Mouse (Mus musculus): ENCODE measurements around the gene Enox1.

DNA sequence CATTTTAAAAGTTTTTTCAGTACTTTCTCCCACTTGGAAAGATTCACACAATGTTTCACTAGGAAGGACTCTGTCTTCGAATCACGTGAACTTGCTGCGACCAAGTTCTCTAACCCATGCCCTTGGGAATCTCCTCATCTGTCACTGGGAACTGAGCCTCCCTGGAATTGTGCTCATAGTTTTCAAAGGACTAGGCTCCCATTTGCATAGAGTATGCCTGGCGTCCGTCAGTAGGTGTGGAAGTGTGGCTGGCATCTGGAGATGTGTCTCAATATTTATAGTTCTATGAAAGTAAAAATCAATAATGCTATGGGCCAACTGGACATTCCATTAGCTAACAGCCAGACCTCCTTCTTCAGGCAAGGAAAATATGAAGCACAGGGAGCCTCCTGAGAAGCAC, 429.5 kb downstream of the Enox1 start:
- TF ChIP-seq POLR2A (IDR thresholded peaks at IDR 0.05; ENCODE audit: low read depth, low read length) = no peak
- no peak for TF ChIP-seq TCF12 (IDR thresholded peaks at IDR 0.05; ENCODE audit: low read depth, low read length)
- no peak for TF ChIP-seq CTCF (conservative IDR thresholded peaks at IDR 0.05 in 1 of 2, IDR thresholded peaks at IDR 0.05 in 1 of 2; ENCODE audit: low read depth in 2 of 2, low read length in 2 of 2)
- no peak for TF ChIP-seq UBTF (IDR thresholded peaks at IDR 0.05; ENCODE audit: low read depth, low read length)
- no peak for TF ChIP-seq USF1 (IDR thresholded peaks at IDR 0.05; ENCODE audit: low read depth, low read length)
- no peak for TF ChIP-seq E2F4 (IDR thresholded peaks at IDR 0.05; ENCODE audit: insufficient replicate concordance, low read depth, low read length)
- no peak for TF ChIP-seq SIN3A (IDR thresholded peaks at IDR 0.05; ENCODE audit: low read length)
- no peak for TF ChIP-seq HCFC1 (IDR thresholded peaks at IDR 0.05; ENCODE audit: low read depth, low read length)
